Mouse (Mus musculus) hindlimb bud, embryonic 11.5 days (tissue): Measurements from ENCODE around the gene Chil3.
"Not testable (repeated sequence)": the region's sequence is repeated elsewhere in the genome, so short reads cannot be mapped to it uniquely, and the experiment has no call there.

Source experiments
- DNase-seq: peaks from one replicate; pipeline ENCODE4 v3.0.0-alpha.2; 2012; ENCODE audit warnings: low read depth, low spot score; ENCODE audit errors: extremely low spot score

The Chil3 gene

GRCm38 (mm10) chr3:106167464-106167863 lies at the start of gene Chil3:
Chil3 (minus strand) TSS chr3:106167564.
- no peak for DNase-seq

DNA sequence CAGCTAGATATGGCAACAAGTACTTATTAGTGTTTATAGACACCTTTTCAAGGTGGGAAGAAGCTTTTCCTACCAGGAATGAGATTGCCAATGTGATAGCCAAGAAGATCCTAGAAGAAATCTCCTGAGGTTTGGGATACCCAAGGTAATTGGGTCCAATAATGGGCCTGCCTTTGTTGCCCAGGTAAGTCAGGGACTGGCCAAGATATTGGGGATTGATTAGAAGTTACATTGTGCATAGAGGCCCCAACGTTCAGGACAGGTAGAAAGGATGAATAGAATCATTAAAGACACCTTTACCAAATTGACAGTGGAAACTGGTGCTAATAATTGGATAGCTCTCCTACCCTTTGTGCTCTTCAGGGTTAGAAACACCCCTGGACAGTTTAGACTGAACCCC lies 30.7 kb upstream of the Chil3 start:
- not testable (repeated sequence) for DNase-seq

- not testable (repeated sequence) for DNase-seq
These were observed 29.9 kb upstream of the Chil3 start for GRCm38 (mm10) chr3:106197246-106197645.

DNA sequence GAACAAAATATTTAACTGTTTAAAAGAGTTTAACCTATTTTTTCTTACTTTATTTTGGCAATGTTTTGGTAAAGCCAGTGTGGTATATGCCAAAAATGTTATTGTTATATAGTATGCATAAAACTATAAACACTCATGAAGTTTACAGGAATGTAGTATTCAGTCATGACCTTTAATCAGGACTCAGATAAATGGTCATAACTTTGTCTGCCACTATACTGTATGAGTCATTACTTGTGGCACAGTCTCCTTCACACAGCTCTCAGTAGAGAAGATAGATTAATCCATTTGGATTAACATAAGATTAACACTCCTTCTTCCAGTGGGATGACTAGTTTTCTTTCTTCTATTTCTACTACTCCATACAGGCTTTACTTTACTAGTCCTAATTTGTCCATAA lies 28.9 kb upstream of the Chil3 start:
- DNase-seq: no peak

DNA sequence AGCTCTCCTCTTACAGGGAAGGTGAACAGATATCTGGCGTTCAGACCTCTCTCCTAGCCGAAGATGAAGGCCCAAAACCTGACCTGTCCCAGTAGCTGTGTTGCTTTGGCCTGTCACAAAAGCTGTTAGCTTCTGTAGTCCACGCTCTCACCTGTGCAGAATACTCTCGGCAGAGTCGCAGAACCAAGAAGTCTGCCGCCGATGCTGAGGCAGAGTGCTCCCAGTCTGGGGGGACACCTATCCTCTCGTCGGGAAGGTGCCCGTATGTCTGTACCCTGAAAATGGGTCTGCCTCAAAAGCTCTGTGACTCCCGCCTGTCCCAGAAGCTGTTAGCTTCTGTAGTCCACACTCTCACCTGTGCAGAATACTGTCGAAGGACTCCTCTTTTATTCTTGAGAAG lies 28.1 kb upstream of the Chil3 start:
- no peak for DNase-seq

DNA sequence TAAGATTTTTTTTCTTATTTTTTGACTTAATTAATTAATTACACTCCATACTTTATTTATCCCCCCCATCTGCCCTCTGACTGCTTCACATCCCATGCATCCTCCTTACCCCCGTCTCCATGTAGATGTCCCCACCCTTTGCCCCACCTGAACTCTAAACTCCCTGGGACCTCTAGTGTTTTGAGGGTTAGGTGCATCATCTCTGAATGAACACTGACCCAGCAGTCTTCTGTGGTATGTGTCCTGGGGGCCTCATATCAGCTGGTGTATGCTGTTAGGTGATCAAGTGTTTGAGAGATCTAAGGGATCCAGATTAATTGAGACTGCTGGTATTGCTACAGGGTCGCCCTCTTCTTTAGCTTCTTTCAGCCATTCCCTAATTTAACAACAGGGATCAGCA lies 20.6 kb upstream of the Chil3 start:
- DNase-seq: no peak

GRCm38 (mm10) chr3:106177509-106178189 lies 10.3 kb upstream of the Chil3 start:
- no peak for DNase-seq

DNA sequence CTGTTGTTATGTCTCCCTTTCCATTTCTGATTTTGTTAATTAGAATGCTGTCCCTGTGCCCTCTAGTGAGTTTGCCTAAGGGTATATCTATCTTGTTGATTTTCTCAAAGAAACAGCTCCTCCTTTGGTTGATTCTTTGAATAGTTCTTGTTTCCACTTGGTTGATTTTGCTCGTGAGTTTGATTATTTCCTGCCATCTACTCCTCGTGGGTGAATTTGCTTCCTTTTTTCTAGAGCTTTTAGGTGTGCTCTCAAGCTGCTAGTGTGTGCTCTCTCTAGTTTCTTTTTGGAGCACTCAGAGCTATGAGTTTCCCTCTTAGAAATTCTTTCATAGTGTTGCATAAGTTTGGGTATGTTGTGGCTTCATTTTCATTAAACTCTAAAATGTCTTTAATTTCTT lies 7.6 kb upstream of the Chil3 start:
- DNase-seq: not testable (repeated sequence)

- DNase-seq: not testable (repeated sequence)
These were observed 5.1 kb upstream of the Chil3 start for GRCm38 (mm10) chr3:106172506-106172905.

GRCm38 (mm10) chr3:106171135-106171731 lies 3.9 kb upstream of the Chil3 start:
- DNase-seq: no peak

GRCm38 (mm10) chr3:106170522-106171053 lies 3.2 kb upstream of the Chil3 start:
- no peak for DNase-seq

- DNase-seq: no peak
These were observed 13.0 kb downstream of the Chil3 start for GRCm38 (mm10) chr3:106154413-106154812.

- DNase-seq: no peak
These were observed 23.3 kb downstream of the Chil3 start for GRCm38 (mm10) chr3:106144081-106144480.

GRCm38 (mm10) chr3:106131690-106132089 lies 35.7 kb downstream of the Chil3 start:
- DNase-seq: no peak

DNA sequence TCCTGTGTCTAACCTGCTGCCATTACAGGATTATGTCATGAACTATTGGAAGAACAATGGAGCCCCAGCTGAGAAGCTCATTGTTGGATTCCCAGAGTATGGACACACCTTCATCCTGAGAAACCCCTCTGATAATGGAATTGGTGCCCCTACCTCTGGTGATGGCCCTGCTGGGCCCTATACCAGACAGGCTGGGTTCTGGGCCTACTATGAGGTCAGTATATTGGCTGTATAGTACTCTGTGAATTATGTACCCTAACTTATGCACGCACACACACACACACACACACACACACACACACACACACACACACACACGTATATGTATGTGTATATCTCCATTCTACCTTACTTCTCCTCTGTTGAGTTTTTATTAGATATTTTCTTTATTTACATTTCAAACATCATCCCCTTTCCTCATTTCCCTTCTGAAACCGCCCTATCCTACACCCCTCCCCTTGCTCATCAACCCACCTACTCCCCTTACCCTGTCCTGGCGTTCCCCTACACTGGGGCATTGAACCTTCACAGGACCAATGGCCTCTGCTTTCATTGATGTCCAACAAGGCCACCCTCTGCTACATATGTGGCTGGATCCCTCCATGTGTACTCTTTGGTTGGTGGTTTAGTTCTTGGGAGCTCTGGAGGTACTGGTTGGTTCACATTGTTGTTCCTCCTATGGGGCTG lies 38.4 kb downstream of the Chil3 start:
- DNase-seq: no peak

DNA sequence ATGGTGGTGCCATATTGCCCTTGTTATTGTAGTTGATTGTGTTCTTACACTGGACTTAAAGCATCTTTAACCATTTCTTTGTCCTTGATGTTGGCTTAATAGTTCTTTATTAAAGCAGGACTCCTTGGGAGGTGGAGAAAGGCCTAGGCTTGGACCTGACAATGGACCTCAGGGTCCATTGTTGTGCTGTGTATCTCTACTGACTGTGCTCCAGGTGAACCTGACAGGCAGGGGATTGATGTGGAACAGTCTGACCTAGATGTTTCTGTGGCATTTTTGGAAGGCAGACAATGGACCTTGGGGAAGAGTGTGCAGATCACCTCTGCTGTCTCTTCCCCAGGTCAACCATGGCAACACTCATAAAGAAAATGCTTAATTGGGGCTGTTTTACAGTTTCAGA lies 40.4 kb downstream of the Chil3 start:
- DNase-seq: no peak

DNA sequence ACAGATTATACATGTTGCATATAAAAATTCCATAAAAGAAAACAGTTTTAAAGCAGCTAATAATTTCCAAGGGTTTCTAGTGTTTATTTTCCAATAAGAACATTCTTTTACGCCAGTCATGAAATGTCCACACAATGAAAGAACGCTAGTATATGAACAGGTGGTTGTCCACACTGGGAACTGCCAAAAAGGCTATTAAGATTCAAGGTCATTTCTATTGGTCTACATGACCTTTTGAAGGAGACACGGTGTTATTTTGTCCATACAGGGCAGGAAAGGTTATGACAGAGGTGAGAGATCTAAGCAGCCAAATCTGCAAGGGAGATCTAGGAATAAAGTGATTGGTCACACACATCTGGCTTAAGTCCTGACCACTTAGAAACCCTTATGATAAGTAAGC lies 54.4 kb downstream of the Chil3 start, which contains the start of gene Chia1:
Chia1 (plus strand) TSS at position 301 of the 400 bp plus-strand sequence.
- DNase-seq: no peak
